Mouse (Mus musculus) kidney, adult 2 months (tissue): ENCODE data around the gene Cdc45.

Experiments used
- CTCF ChIP-seq: fragments of 200-500 bp; conservative IDR thresholded peaks from 2 replicates; pipeline ENCODE4 v1.5.1; 2011; ENCODE audit warnings: low read depth, mild to moderate bottlenecking, control low read depth, low read length, moderate library complexity, mixed read lengths; ENCODE audit not compliant: insufficient read depth, insufficient read length
- POLR2A ChIP-seq: fragments of 200-500 bp; IDR thresholded peaks from one replicate; pipeline ENCODE4 v1.6.1; 2011; ENCODE audit warnings: low read depth, low read length, control low read depth

DNA sequence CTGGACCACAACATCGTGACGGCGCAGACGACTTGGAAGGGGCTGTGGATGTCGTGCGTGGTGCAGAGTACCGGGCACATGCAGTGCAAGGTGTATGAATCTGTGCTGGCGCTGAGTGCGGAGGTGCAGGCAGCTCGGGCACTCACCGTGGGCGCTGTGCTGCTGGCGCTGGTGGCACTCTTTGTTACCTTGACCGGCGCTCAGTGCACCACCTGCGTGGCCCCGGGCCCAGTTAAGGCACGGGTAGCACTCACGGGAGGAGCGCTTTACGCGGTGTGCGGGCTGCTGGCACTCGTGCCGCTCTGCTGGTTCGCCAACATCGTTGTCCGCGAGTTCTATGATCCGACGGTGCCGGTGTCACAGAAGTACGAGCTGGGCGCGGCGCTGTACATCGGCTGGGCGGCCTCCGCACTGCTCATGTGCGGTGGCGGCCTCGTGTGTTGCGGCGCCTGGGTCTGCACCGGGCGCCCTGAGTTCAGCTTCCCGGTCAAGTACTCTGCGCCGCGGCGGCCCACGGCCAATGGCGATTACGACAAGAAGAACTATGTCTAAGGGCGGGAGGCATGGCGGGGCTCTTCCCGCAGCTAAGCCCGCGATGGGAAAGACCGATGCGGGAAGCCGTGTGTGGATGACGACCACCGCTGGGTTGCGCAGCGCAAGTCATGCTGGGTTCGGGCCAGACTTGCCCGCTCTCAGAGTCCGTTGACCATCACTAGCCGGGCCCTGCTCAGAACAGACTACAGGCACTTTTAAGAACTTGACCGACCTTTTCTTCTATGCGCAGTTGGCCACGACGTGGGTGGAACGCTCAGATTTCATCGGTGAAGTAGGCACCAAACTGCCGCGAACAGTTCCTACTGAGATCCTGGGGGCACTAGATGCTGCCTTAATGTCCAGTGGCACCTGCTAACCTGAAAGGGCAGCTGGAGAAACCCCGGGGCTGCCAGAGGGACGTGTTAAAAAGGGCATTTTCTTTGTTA, 34.4 kb downstream of the Cdc45 start:
- TF ChIP-seq CTCF = no peak
- no peak for TF ChIP-seq POLR2A
